Mouse (Mus musculus) bone marrow macrophage, adult 2 months (primary cell): ENCODE data around the gene Ubac1.

ENCODE experiments used
- CTCF ChIP-seq: IDR thresholded peaks from 2 replicates; pipeline ENCODE4 v1.5.1; 2012; ENCODE audit warnings: low read depth, mild to moderate bottlenecking, low read length, moderate library complexity
- POLR2A ChIP-seq: IDR thresholded peaks from 2 replicates; pipeline ENCODE4 v1.6.1; 2012; ENCODE audit warnings: mild to moderate bottlenecking, low read depth, low read length, borderline replicate concordance

DNA sequence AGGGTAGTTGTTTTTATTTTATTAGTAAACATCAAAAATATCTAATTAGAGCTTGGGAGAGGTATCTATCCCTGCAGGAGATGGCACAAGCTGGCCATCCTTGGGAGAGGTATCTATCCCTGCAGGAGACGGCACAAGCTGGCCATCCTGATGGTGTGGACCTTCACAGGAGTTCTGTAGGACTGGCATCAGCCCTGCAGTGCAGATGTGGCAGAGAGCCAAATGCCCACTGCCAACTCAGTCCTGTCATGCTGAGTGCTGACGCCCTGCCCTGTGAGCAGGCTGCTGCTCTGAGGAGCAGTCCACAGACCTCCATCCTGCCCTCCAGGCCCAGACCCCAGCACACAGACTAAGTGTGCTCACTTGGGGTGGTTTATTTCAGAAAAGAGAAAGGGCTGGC, 19.5 kb downstream of the Ubac1 start:
- TF ChIP-seq CTCF (no peak), POLR2A (no peak)
